Mouse (Mus musculus) embryonic fibroblast, embryonic 13.5 days (primary cell): ENCODE measurements at regions not wholly inside any gene's neighbourhood (a gene's known extent, or its start where the extent isn't known, plus 50 kb on each side); places are given as distances from the start of the nearest gene placed in this dataset.

ENCODE experiments used
- CTCF ChIP-seq: IDR thresholded peaks from 2 replicates; pipeline ENCODE4 v1.5.1; 2011; ENCODE audit warnings: mild to moderate bottlenecking, control low read depth, low read length, moderate library complexity, borderline replicate concordance; ENCODE audit not compliant: insufficient read depth
- POLR2A ChIP-seq: IDR thresholded peaks from 2 replicates; pipeline ENCODE4 v1.6.1; 2011; ENCODE audit warnings: low read depth, mild to moderate bottlenecking, control low read depth, low read length, moderate library complexity

DNA sequence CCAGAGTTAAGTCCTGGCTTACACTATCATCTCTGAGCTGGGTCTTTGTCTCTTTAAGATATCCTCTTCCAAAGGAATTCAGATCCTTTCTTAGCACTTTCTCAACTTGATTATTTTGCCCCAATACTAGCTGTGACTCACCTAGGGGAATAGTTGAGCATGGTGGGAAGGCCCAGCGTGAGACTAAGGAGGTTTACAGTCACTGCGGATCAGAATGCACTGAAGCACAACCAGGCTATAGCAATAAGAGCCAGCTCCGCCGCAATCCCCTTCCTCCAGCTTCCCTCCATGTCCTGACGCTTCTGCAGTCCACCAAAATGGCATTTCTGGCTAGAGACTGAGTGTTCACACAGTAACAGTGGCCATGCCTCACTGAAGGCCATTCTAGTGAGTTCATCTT is 342.5 kb downstream of the Hs3st1 start:
- TF ChIP-seq POLR2A (no peak), CTCF (no peak)
